Mouse (Mus musculus) MEL (cell line): ENCODE results near the gene Myo9b. TPM values are rescaled to one million over a fixed set of nuclear protein-coding genes. Genes with fewer than 3 reads are reported as not detected.

Source experiments
- DNase-seq: peaks from one replicate; pipeline ENCODE4 v3.0.0; 2011; ENCODE audit warnings: low read depth, low spot score
- H3K27ac ChIP-seq: 2 replicates; pipeline ENCODE4 v1.5.1; 2012; ENCODE audit warnings: low read depth, mild to moderate bottlenecking, control low read depth, low read length, moderate library complexity; ENCODE audit not compliant: control insufficient read depth
- H3K27me3 ChIP-seq, 2 experiments: fragments of 150-350 bp in 1 of 2; sonication (generic) in 1 of 2; 2 replicates each; pipeline ENCODE4 v1.6.1; 2012; ENCODE audit warnings: low read length in 2 of 2, mild to moderate bottlenecking in 2 of 2, improper control_type of control experiment in 1 of 2, moderate library complexity in 1 of 2; ENCODE audit not compliant: insufficient read depth in 2 of 2, control insufficient read depth in 1 of 2
- H3K36me3 ChIP-seq, 2 experiments: 2 replicates each; pipeline ENCODE4 v1.6.1; 2012 to 2014; ENCODE audit warnings: low read length in 2 of 2, improper control_type of control experiment in 1 of 2, inconsistent platforms in 1 of 2, mild to moderate bottlenecking in 1 of 2; ENCODE audit not compliant: insufficient read depth in 2 of 2, control insufficient read depth in 1 of 2
- H3K4me1 ChIP-seq, 2 experiments: fragments of 150-350 bp in 1 of 2; sonication (generic) in 1 of 2; 2 replicates each; pipeline ENCODE4 v1.6.1; 2012; ENCODE audit warnings: low read length in 2 of 2, improper control_type of control experiment in 1 of 2, mild to moderate bottlenecking in 1 of 2; ENCODE audit not compliant: insufficient read depth in 2 of 2, control insufficient read depth in 1 of 2
- H3K4me3 ChIP-seq, 2 experiments: fragments of 150-350 bp in 1 of 2; sonication (generic) in 1 of 2; 2 replicates each; pipeline ENCODE4 v1.5.1; 2012; ENCODE audit warnings: low read depth in 2 of 2, low read length in 2 of 2, mild to moderate bottlenecking in 2 of 2, moderate library complexity in 2 of 2, control low read depth in 1 of 2, improper control_type of control experiment in 1 of 2; ENCODE audit not compliant: control insufficient read depth in 1 of 2, insufficient read depth in 1 of 2
- H3K79me2 ChIP-seq: 2 replicates; pipeline ENCODE4 v1.6.1; 2012; ENCODE audit warnings: mild to moderate bottlenecking, low read length, moderate library complexity; ENCODE audit not compliant: control insufficient read depth, poor library complexity, insufficient read depth
- H3K9ac ChIP-seq: 2 replicates; pipeline ENCODE4 v1.6.1; 2012; ENCODE audit warnings: low read depth, mild to moderate bottlenecking, control low read depth, low read length, moderate library complexity; ENCODE audit not compliant: control insufficient read depth, poor library complexity, severe bottlenecking
- H3K9me3 ChIP-seq: fragments of 150-350 bp; sonication (generic); replicated peaks from 2 replicates; pipeline ENCODE4 v1.6.1; 2012; ENCODE audit warnings: mild to moderate bottlenecking, low read length, improper control_type of control experiment, moderate library complexity; ENCODE audit not compliant: insufficient read depth
- BHLHE40 ChIP-seq: IDR thresholded peaks from 2 replicates; pipeline ENCODE4 v1.6.1; 2012; ENCODE audit warnings: low read depth, mild to moderate bottlenecking, inconsistent platforms, low read length, improper control_type of control experiment, borderline replicate concordance
- CTCF ChIP-seq, 3 experiments: IDR thresholded peaks in 2 of 3; conservative IDR thresholded peaks in 1 of 3; 2 replicates each; pipeline ENCODE4 v1.5.1; 2011 to 2012; ENCODE audit warnings: low read length in 3 of 3, low read depth in 2 of 3, mild to moderate bottlenecking in 2 of 3, improper control_type of control experiment in 1 of 3, inconsistent platforms in 1 of 3, mixed read lengths in 1 of 3, moderate library complexity in 1 of 3; ENCODE audit not compliant: control insufficient read depth in 1 of 3, insufficient read depth in 1 of 3, poor library complexity in 1 of 3, severe bottlenecking in 1 of 3
- E2F4 ChIP-seq: IDR thresholded peaks from 2 replicates; pipeline ENCODE4 v1.6.1; 2011; ENCODE audit warnings: low read depth, low read length, improper control_type of control experiment, borderline replicate concordance
- ELF1 ChIP-seq: IDR thresholded peaks from 2 replicates; pipeline ENCODE4 v1.6.1; 2014; ENCODE audit warnings: low read depth, mild to moderate bottlenecking, inconsistent platforms, low read length, improper control_type of control experiment, moderate library complexity
- EP300 ChIP-seq, 2 experiments: IDR thresholded peaks; 2 replicates each; pipeline ENCODE4 v1.6.1; 2011; ENCODE audit warnings: improper control_type of control experiment in 2 of 2, low read length in 2 of 2, low read depth in 1 of 2, mild to moderate bottlenecking in 1 of 2
- GABPA ChIP-seq: IDR thresholded peaks from 2 replicates; pipeline ENCODE4 v1.6.1; 2012; ENCODE audit warnings: low read depth, mild to moderate bottlenecking, inconsistent platforms, low read length, improper control_type of control experiment, moderate library complexity
- GATA1 ChIP-seq: IDR thresholded peaks from 2 replicates; pipeline ENCODE4 v1.6.1; 2011; ENCODE audit warnings: low read depth, low read length, improper control_type of control experiment
- HCFC1 ChIP-seq: IDR thresholded peaks from 2 replicates; pipeline ENCODE4 v1.6.1; 2012; ENCODE audit warnings: low read depth, mild to moderate bottlenecking, inconsistent platforms, low read length, improper control_type of control experiment, moderate library complexity
- KAT2A ChIP-seq: conservative IDR thresholded peaks from 2 replicates; pipeline ENCODE4 v1.6.1; 2012; ENCODE audit warnings: low read depth, low read length, improper control_type of control experiment, inconsistent platforms
- MAFK ChIP-seq: IDR thresholded peaks from 2 replicates; pipeline ENCODE4 v1.6.1; 2011; ENCODE audit warnings: low read depth, mild to moderate bottlenecking, low read length, improper control_type of control experiment, borderline replicate concordance
- MEF2A ChIP-seq: IDR thresholded peaks from 2 replicates; pipeline ENCODE4 v1.6.1; 2014; ENCODE audit warnings: low read depth, mild to moderate bottlenecking, inconsistent platforms, low read length, improper control_type of control experiment; ENCODE audit not compliant: poor library complexity, insufficient replicate concordance, severe bottlenecking; ENCODE audit errors: extremely low read depth
- MXI1 ChIP-seq: IDR thresholded peaks from 2 replicates; pipeline ENCODE4 v1.6.1; 2011; ENCODE audit warnings: mild to moderate bottlenecking, low read depth, low read length, improper control_type of control experiment
- NELFE ChIP-seq: IDR thresholded peaks from 2 replicates; pipeline ENCODE4 v1.6.1; 2011; ENCODE audit warnings: low read depth, low read length, improper control_type of control experiment
- RAD21 ChIP-seq: IDR thresholded peaks from 2 replicates; pipeline ENCODE4 v1.6.1; 2011; ENCODE audit warnings: mild to moderate bottlenecking, low read depth, low read length, improper control_type of control experiment
- TBP ChIP-seq: IDR thresholded peaks from 2 replicates; pipeline ENCODE4 v1.8.0; 2011; ENCODE audit warnings: low read depth, low read length, improper control_type of control experiment
- TCF12 ChIP-seq: IDR thresholded peaks from 2 replicates; pipeline ENCODE4 v1.6.1; 2014; ENCODE audit warnings: low read depth, mild to moderate bottlenecking, inconsistent platforms, low read length, improper control_type of control experiment, moderate library complexity
- USF2 ChIP-seq, 2 experiments: IDR thresholded peaks; 2 replicates each; pipeline ENCODE4 v1.6.1; 2011 to 2012; ENCODE audit warnings: improper control_type of control experiment in 2 of 2, low read length in 2 of 2, borderline replicate concordance in 1 of 2, inconsistent platforms in 1 of 2, low read depth in 1 of 2, mild to moderate bottlenecking in 1 of 2; ENCODE audit not compliant: insufficient read depth in 1 of 2
- ZC3H11A ChIP-seq: IDR thresholded peaks from 2 replicates; pipeline ENCODE4 v1.6.1; 2012; ENCODE audit warnings: low read depth, mild to moderate bottlenecking, inconsistent platforms, low read length, improper control_type of control experiment
- polyA plus RNA-seq, 2 experiments: library from polyadenylated mRNA; stranded (reverse) in 1 of 2; unstranded in 1 of 2; fragments of >175 nt in 1 of 2; fragments of >200 nt in 1 of 2; gene quantifications; 2 replicates each; pipeline versions ENCODE4 v1.2.1 to v1.2.4; 2012; ENCODE audit warnings: low replicate concordance in 2 of 2, low read depth in 1 of 2; ENCODE audit not compliant: insufficient read length in 2 of 2, insufficient read depth in 1 of 2, missing spikeins in 1 of 2
- total RNA-seq: library from RNA; depleted of rRNA; stranded (reverse); fragments of 300-350 nt; gene quantifications from 2 replicates; pipeline ENCODE4 v1.2.3, GENCODE M21; 2012

Gene Myo9b
- total and polyA plus RNA-seq, 3 experiments, result 35.8 to 54.8 (median 52.3) TPM

GRCm38 (mm10) chr8:71366771-71367528 lies 94.4 kb downstream of the Myo9b start, which contains the start of gene Use1 (continued):
- TF ChIP-seq MAFK, result no peak
- TF ChIP-seq TCF12, result peak; percentile 53
- TF ChIP-seq MEF2A, result no peak

DNA sequence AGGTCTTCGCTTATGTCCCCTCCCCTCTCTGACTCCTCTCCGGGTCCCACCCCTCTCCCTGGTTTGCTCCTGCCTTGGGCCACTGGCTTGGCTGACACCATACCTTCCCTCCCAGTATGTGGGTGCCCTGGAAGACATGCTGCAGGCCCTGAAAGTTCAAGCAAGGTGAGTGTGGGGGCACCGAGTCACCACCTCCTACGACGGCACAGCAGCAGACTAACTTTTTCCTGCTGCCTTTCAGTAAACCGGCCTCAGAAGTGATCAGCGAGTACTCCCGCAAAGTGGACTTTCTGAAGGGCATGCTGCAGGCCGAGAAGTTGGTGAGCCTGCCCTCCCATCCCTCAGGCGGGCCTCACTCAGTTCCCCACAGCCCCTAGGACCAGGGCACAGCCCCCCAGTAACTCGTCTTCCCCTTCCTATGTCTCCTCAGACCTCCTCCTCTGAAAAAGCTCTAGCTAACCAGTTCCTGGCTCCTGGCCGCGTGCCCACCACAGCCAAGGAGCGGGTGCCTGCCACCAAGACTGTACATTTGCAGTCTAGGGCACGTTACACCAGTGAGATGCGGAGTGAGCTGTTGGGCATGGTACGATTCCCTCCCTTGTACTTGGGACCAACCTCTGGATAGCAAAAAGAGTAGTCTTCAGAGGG lies 95.1 kb downstream of the Myo9b start:
- TF ChIP-seq CTCF (IDR thresholded peaks at IDR 0.05 in 2 of 3, conservative IDR thresholded peaks at IDR 0.05 in 1 of 3; ENCODE audit: control insufficient read depth in 1 of 3, insufficient read depth in 1 of 3, low read depth in 2 of 3, low read length in 3 of 3, poor library complexity in 1 of 3, severe bottlenecking in 1 of 3) (no peak), NELFE (no peak), ELF1 (no peak), MXI1 (no peak; the same call in 1 of the 2 replicates), TBP (no peak), EP300 (IDR thresholded peaks at IDR 0.05; ENCODE audit: low read depth in 1 of 2, low read length in 2 of 2) (no peak), USF2 (IDR thresholded peaks at IDR 0.05; ENCODE audit: borderline replicate concordance in 1 of 2, insufficient read depth in 1 of 2, low read depth in 1 of 2, low read length in 2 of 2) (no peak), ZC3H11A (no peak), BHLHE40 (no peak), GATA1 (no peak), MAFK (no peak), GABPA (no peak), RAD21 (no peak), E2F4 (no peak), KAT2A (no peak), HCFC1 (no peak)
- peaks cover 0 to 11% of the 10 kb centered on the region in 2 experiments; a peak in 2 of 4 replicates for H3K4me1 ChIP-seq
- no peaks in the 10 kb centered on the region for H3K27me3 ChIP-seq
- no peaks in the 10 kb centered on the region for H3K9me3 ChIP-seq
- H3K27ac ChIP-seq, result peak overlapping the region; percentile 43
- H3K9ac ChIP-seq, result peak overlapping the region; percentile 69
- H3K79me2 ChIP-seq, result peaks cover 6% of the 10 kb centered on the region; the same call in 1 of the 2 replicates
- no peak for DNase-seq
- peak overlapping the region; percentile 79 to 81 for H3K4me3 ChIP-seq
- H3K36me3 ChIP-seq, result peaks cover 0 to 9% of the 10 kb centered on the region in 2 experiments; a peak in 2 of 4 replicates
